Mouse (Mus musculus): ENCODE results near the gene Klrb1f.
"Not testable (repeated sequence)": the region's sequence is repeated elsewhere in the genome, so short reads cannot be mapped to it uniquely, and the experiment has no call there.

Klrb1f gene

DNA sequence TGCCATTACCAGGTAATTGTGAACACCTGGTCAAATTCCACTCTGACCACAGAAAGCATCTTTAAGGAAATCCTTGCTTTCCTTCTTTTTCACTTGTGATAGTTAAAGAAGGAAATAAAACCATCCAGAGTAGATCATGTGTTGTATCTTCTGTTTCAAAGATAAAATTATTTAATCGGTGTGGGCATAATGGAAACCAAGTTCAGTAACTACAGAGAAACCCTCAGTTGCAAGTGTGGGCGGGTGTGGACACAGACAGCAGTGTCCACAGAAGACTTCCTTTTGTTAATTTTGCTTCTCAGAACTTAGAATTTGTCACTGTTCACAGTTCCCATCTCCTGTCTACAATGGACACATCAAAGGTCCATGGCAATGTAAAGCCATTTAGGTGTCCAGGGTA, at the start of gene Klrb1f:
Gene Klrb1f, plus strand, starts transcription at position 301 of the 400 bp plus-strand sequence.
- DNase-seq (ENCODE audit: low spot score): no peak

DNA sequence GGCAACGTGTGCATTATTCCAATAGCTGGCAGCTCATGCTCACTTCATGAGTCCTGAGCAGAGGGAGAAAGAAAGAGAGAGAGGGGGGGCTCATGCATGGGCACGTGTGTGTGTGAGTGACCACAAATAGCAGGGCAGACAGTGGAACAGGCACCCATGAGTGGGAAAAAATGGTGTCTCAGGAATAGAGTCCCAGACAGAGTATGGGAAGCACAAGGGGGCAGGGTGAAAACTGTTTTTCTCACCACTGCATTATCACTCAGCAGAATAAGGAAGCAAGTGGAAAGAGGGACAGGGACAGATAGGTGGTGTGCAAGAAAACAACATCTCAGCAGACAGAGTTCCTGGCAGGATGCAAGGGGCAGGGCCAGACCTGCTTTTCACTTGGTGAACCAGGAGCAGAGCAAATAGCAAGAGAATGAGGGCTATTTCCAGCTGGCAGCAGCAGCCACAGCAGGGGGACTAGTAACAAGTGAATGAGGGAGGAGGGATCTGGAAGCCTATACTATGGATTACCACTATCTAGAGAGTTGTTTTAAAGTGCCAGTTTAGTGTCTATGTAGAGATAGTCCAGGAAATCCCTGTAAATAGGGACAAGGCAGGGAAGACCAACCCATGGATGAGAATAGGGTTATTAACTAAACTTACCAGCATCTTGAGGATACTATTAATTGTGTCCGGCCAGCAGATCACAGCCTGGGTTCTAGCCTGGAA, 49.5 kb upstream of the Klrb1f start:
- no peak for DNase-seq (ENCODE audit: low spot score)

DNA sequence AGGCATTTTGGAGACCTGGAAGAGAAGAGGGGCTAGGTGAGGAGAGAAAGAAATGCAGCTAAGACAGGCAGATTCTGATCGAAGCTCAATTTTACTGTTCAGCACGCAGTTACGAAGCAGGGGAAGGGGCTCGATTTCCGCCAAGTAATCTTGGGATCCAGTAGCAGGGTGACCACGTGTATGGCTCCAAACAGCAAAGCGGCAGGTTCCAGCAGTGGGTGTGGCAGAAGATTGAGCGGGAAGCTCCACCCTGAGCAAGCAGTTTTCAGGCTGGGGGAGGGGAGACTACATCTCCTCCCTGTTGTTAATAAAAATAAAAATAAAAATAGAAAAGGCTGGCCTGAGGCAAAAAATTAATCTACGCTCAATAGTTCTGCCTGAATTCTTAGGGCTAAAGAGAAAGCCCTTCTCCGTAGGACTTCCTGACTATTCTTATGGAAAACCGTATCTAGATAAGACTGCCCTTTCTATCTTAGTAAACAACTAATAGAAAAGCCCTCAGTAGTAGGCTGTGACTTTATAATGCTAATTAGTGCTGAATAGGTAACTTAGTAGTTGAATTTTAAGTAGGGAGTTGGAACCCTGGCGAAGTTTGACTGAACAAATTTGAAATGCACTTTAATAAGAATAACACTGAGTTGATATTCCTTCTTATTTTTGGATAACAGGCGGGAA, 48.8 kb upstream of the Klrb1f start:
- DNase-seq (ENCODE audit: low spot score): no peak

DNA sequence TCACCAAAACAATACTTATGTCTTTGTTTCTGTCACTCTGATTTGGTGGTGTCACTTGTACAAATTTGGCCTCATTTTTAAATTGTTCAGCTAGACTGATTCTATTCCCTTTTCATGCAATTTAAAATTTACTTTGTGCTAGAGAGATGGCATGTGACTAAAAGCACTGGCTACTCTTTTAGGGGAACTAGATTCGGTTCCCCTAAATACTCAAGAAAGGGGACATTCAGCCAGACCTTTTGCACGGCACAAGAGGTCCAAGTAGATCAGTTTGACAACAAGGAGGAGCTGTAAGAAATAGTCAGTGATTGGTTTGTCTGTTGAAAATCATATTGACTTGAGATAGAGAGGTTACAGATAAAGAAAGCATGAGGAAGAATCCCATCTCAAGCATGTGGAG, 44.3 kb upstream of the Klrb1f start:
- no peak for DNase-seq (ENCODE audit: low spot score)

DNA sequence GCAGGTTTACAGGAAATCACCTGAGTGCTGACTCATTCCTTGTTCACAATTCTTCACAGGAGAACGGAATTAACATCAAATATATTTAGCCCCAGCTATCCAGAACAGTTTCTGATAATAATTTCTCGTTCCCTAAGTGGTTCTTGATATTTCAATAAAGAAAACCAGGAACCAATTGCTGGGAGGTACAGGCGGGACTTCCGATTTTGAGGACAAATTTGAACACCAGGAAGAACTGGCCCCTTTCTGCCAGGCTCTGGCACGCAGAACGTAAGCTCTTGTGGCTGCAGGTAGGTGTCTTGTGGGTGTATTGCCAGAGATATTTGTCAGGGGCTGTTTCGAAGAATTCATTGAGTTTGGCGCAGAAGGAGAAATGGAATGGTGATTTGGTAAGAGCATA, 37.1 kb upstream of the Klrb1f start:
- DNase-seq (ENCODE audit: low spot score): no peak

DNA sequence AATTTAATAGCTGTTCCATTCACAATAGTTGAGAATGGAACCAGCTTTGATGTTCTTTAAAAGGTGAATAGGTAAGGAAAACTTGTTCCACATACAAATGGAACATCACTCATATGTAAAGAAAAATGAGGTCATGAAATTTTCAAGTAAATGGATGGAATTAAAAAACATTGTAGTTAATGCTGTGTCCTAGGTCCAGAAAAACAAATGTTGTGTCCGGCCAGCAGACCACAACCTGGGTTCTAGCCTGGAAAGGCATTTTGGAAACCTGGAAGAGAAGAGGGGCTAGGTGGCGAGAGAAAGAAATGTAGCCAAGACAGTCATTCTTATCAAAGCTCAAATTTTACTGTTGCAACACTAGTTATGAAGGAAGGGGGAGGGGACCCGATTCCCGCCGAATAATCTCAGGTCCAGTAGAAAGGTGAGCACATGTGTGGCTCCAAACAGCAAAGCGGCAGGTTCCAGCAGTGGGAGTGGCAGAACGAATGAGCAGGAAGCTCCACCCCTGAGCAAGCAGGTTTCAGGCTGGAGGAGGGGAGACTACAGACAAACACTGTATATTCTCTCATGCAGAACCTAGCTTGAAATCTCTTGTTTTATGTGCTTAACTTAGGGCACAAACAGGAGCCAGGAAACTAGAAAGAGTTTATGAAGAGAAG, 35.7 kb upstream of the Klrb1f start:
- DNase-seq (ENCODE audit: low spot score): not testable (repeated sequence)

DNA sequence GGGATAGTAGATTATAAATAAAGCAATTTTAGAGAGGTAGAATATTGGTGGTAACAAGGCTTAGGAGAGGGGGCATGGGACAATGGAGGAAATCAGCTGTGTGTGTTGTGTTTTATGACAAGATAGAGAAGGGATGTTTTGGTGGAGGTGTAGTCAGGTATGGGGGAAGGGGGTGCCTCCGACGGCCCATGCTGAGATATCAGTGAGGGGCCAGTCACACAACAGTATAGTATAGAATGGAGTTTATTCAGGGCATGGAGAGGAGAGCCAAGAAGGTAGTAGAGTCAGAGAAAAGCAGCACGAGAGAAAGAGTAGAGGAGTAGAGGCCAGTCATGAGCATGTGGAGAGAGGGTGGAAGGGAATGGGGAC, 35.2 kb upstream of the Klrb1f start:
- no peak for DNase-seq (ENCODE audit: low spot score)

DNA sequence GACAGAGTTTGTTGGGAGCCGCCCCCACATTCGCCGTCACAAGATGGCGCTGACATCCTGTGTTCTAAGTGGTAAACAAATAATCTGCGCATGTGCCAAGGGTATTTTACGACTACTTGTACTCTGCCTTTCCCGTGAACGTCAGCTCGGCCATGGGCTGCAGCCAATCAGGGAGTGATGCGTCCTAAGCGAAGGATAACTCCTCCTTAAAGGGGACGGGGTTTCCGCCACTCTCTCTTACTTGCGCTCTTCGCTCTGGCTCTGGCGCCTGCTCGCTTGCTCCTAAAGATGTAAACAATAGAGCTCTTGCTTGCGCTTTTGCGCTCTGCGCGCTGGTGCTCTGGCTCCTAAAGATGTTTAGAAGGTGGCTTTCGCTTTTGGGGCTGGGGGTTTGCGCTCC, 33.7 kb upstream of the Klrb1f start:
- DNase-seq (ENCODE audit: low spot score): not testable (repeated sequence)

DNA sequence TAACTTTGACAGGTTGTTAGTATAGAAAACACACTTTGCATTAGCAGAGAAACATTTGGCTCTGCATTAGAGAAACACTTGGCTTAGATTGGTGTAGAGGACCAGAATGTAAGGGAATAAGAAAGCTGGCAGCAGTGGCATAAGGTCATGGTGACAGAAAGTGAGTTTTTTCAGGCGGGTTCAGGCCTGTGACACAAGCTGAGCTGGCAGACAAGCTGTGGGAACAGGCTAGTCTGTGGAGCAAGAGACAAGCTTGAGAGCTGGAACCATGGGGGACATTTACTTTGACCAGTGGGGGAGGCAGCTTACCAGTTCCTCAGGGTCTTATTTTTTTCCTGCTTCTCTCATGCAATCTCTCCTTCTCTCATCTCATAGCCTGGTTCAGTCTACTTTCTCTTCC, 32.7 kb upstream of the Klrb1f start:
- no peak for DNase-seq (ENCODE audit: low spot score)

DNA sequence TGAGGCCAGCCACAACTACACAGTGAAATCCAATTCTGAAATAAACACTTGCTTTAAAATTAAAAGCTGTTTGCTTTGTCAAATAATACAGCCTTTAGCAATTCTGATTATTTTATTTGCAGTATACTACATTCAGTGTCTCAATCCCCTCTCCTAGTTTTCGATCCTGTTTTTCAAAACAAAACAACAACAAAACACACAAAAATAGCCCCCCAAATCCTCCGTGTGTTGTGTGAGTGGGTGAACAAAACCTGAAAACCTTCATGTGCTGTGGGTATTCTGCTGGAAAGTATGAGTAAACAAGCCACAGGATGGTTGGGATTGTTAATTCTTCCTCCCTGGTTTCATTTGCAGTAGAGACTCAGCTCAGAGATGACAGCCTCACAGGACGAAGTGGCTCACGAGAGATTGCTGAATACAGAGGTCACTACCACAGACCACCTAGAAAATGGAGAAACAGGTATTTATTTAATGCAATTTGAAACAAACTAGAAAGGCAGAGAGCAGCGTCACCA, 31.9 kb upstream of the Klrb1f start:
- DNase-seq (ENCODE audit: low spot score): no peak

DNA sequence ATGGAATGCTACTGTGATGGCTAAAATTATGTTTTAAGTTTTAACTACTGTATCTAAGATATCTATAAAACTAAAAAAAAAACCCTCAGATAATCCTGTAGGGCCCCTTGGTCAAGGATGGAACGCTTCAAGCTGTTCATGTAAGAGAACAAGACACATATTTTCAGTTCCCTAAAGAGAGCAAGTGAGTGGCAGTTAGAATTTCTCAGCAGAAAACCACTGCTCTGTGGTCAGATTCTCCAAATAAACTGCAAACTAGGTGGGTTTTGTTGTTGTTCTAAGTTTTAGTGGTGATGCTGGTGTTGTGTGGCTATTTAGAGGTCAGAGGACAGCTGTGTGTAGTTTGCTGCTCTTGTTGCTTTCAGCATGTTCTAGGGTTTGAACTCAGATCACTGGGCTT, 31.3 kb upstream of the Klrb1f start:
- no peak for DNase-seq (ENCODE audit: low spot score)

DNA sequence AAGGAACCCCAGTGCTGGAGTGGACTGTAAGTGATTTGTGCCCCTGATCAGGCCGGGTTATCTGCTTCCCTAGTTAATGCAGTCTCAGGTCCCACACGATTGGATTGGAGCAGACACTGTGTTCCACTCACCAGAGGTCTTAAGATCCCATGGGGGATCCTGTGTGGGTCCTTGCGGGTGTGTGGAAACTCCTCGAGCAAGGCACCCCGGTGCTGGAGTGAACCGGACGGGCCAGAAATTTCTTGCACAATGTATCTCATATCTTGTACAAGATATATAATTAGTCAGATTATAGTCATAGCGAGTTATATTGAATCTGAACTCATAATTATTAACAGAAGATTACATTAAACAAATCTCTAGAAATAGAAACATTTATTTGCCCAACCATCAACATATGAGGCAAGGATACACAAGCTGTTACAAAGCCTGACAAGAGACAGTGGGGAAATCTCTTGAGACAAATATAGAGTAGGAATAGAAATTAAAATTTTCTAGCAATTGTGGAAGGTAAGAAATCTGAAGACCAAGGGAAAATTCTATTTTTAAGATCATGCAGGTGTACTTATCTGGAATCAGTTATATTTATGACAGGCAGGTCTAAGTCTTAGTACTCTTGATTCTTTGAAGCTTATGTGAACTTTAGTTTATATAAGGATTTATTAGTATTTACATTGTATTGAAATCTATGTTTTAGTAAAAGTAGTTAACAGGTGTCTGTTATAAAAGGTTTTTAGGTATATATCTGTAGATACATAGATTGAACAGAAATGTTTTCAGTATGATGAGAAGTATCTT, 18.1 kb upstream of the Klrb1f start:
- DNase-seq (ENCODE audit: low spot score): no peak

DNA sequence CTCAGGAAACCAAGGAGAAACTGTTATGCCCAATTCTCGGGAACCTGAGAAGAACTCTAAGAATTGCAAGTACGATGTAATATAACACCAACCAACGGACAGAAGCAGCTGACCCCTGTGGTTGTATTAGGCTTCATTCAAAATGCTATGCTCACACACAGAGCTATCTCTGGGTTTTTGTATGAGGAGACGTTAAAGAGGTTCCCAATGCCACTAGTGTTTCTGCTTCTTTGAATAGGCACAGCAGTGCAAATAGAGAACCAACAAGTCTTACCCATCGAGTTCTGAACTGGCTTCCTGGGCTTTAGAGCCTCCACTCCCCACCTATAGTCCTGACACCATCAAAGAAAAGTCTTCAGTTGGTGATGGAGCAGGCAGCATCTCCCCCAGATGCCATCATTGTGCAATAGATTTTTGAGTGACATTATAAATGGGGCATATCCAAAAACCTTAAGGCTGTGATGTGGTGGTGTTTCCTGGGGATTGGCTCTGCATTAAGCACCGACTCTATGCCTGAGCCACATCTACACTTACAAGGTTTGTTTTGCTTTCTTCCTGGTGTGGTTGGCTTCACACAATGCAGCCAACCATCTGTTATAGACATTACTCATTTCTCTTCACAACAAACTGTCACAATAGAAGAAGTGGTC, 15.4 kb upstream of the Klrb1f start:
- DNase-seq (ENCODE audit: low spot score): no peak

DNA sequence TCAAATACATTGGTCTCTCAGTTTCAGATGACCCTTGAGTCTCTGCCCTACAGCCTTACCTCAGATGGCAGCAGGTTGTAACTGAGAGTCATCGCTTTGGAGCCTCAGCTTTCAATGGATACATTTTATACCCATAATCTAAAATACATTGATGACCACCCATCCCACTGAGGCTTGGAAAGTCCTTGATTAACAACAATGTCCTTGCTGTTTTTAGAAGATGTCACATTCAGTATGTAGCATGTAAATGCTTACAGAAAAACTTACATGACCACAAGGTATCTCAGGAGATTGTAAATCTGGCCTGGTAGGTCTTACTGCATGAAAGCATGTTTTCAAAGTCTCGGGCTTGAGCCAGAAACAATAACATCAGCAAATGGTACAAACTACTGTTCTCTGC, 14.7 kb upstream of the Klrb1f start:
- DNase-seq (ENCODE audit: low spot score): no peak

DNA sequence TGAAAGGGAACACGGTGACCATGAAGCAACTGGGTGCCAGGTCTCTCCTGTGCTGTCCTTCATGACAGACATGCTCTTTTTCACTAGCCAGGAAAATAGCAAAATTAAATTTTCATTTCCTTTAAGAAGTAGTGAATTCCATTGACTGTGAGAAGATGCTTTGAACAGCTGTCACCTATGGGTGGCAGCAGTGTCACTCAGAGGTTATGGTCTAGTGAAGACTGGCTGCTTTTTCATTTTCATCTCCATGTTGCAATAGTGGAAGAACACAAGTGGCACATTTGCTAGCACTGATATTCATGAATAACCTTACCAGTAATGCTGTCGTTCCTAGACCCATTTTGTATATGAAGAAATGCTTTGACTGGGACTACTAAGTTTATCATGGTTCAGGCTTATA, 12.3 kb upstream of the Klrb1f start:
- DNase-seq (ENCODE audit: low spot score): no peak

DNA sequence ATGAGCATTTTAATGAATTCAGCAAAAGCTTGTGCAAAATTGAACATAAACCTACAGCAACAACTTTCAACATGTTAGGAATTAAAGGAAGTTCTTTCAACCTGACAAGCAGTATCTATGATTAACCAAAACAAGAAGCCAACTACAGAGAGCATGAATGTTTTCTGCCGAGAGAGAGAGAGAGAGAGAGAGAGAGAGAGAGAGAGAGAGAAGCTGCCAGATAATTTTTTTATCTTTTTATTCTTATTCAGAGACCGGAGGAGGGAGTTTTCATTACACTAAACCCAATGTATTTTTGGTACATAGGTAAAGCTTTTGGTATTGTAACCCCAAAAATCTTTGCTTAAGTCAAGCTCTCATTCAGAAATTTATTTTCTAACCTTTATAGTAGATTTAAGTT, 10.7 kb upstream of the Klrb1f start:
- DNase-seq (ENCODE audit: low spot score): no peak

DNA sequence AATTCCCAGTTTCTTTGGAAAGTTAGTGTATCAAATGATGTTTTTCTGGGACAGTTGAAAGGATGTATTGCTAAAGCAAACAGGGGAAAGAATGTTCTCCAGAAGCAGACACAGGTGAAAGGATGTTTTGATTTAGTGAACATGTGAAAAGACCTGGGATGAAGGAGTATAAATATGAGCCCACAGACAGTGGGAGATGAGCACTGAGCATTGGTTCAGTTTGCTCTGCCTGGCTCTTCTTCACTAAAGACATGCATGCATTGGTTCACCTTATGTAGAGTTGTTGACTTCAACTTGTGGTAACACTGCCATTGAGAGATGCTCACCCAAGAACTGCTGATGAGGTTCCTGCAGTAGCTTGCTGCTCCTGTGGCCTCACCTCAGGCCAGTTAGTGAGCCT, 9.4 kb upstream of the Klrb1f start:
- no peak for DNase-seq (ENCODE audit: low spot score)

DNA sequence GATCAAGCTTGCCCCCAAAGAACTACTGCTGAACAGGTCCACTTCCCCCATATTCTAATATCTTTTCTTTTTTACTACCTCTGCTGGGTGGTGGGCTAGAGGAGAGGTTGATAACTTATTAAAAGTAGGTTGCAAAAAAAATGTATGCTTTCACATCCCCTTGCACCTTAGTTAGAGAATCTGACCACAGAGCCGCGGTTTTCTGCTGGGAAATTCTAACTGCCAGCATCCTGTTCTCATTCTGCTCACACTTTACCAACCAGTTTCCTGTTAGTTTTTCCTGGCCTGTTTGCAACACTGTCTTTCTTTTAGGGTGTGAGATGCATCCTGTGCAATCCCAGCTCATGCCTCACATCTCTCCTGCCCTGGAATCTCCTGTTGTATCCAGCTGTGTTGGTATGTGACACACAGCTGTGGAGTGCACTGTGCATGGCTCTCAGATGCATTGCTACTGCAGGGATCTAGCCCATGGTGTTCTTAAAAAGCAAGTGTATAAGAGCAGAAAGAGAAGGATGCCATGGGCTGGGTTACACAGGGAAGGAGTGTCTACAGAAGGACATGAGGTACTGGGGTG, 8.7 kb upstream of the Klrb1f start:
- DNase-seq (ENCODE audit: low spot score): no peak

DNA sequence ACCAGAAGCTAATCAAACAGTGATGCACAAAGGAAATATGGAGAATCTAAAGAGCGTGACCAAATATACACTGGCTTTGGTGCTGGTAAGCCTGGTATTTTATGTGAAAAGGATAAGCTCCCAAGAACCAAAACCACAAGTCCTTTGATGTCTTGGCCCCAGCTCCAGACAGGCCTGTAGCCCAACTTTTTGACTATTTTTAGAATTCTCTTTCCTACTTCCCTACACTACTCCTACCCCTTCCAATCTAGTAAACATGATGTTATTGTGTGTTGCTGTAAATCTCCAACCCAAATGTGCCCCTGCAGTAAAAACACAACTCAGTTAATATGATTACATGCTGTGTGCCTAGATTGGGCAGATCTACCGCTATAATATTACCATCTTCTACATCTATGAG, 4.2 kb upstream of the Klrb1f start:
- DNase-seq (ENCODE audit: low spot score): no peak

DNA sequence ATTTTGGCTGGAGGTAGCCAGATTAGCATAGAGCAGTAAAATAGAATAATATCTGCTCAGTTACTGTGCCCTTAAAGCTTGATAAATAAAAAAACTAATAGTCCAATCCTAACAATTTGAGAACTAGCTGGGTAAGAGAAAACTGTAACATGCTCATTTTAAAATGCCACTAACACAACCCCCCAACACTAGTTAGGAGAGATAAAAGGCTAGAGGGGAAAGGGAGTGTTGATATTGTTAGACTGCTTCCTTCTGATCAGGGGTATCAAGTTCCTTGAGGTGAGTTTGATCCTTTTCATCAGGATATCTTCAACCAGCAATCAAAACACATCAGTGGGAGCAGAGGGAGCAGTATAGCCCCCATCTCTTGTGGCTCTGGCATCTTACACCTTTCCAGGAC, 3.2 kb upstream of the Klrb1f start:
- DNase-seq (ENCODE audit: low spot score): no peak

DNA sequence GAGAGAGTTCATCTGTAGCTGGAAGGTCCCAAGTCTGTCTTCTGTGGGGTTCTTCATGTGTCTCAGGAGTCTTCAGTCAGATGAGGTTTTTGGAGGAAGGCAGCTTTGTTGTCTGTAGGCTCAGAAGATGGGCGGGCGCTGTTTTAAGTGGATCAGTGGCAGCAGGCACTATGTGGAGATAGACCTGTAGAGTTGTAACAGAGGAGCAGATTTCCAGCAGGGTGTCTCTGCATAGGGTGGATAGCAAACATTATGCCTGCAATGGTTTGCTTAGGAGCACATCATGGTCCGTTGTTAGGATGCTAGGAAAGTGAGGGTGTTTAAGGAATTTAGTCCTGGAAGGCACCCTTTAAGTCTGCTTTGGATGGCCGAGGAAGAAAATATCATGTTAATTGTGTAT, 2.7 kb downstream of the Klrb1f start:
- no peak for DNase-seq (ENCODE audit: low spot score)

Measured in embryo, embryonic 10 days (tissue).